Mouse (Mus musculus) megakaryocyte, embryonic 14.5 days (primary cell): ENCODE results near the gene Tbc1d22a.

ENCODE experiments used
- FLI1 ChIP-seq: IDR thresholded peaks from 2 replicates; pipeline ENCODE4 v1.6.1; 2012; ENCODE audit warnings: low read length, inconsistent platforms, mixed read lengths
- GATA1 ChIP-seq: IDR thresholded peaks from 3 replicates; pipeline ENCODE4 v1.6.1; 2012; ENCODE audit warnings: mixed read lengths, low read length, inconsistent platforms, borderline replicate concordance

- TF ChIP-seq GATA1 (no peak), FLI1 (no peak)
These were observed 10.9 kb upstream of the Tbc1d22a start for GRCm38 (mm10) chr15:86203292-86203793.
